Comparison of ENCODE assay signal across 14 mouse cellular contexts in the genomic region with DNA sequence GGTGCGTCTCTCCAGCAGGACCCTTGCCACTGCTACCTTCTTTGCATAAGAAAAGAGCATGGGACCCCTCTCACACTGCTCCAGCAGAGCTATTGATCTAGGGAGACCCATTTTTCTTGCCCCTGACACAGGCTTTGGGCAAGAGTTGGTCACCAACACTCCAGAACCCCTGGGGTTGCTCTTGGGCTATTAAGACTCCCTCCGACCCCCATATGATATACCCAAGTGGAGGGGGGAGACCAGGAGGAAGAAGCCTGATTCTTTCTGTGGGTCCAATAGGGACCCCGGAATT. TPM values are rescaled to one million over a fixed set of nuclear protein-coding genes. Genes with fewer than 3 reads are reported as not detected.
DNase-seq lines count a peak whose midpoint lies in the region; ATAC-seq lines count a peak whose summit lies in the region.
"Had no signal": no experiment of that assay in that cellular context is flagged by ENCODE, and none has a peak within 500 bp of the region (broad histone marks: within the 10 kb centered on the region; RNA-seq: fewer than 3 reads in every experiment).

No protein-coding gene starts in this region.

- intact Hi-C loops in heart, postnatal 25 days (cut with DNase I) = no loop called here

- peak overlapping the region; percentile 87 for H3K4me2 ChIP-seq in heart, embryonic 12.5 days
- peak overlapping the region; percentile 93; the same call in 1 of the 2 replicates for H3K4me2 ChIP-seq in kidney, embryonic 15.5 days
- peak overlapping the region; percentile 95; the same call in 1 of the 2 replicates for H3K4me2 ChIP-seq in neural tube, embryonic 12.5 days (replicated peaks)
- H3K4me2 ChIP-seq in limb, embryonic 13.5 days (replicated peaks) = 0 out of 2 replicates have a peak overlapping the region, but pooled peaks have one; percentile 4

- H3K36me3 ChIP-seq in heart, embryonic 12.5 days = peaks cover 6% of the 10 kb centered on the region; the same call in 1 of the 2 replicates
- H3K36me3 ChIP-seq in kidney, embryonic 15.5 days = peaks cover 10% of the 10 kb centered on the region; the same call in 1 of the 2 replicates
- H3K36me3 ChIP-seq in neural tube, embryonic 12.5 days = no peaks in the 10 kb centered on the region; the same call in 1 of the 2 replicates
- H3K36me3 ChIP-seq in limb, embryonic 13.5 days = peaks cover 4% of the 10 kb centered on the region; the same call in 1 of the 2 replicates
- H3K36me3 ChIP-seq: neural tube, embryonic 13.5 days; stomach, embryonic 15.5 days had no signal

- peaks cover 46% of the 10 kb centered on the region for H3K27me3 ChIP-seq in heart, embryonic 12.5 days (replicated peaks)
- peaks cover 37% of the 10 kb centered on the region for H3K27me3 ChIP-seq in kidney, embryonic 15.5 days
- H3K27me3 ChIP-seq in neural tube, embryonic 12.5 days (replicated peaks) = peaks cover 69% of the 10 kb centered on the region
- H3K27me3 ChIP-seq in limb, embryonic 13.5 days = peaks cover 72% of the 10 kb centered on the region

- no peaks in the 10 kb centered on the region for H3K9me3 ChIP-seq in heart, embryonic 12.5 days (replicated peaks)
- H3K9me3 ChIP-seq in kidney, embryonic 15.5 days (replicated peaks) = no peaks in the 10 kb centered on the region
- no peaks in the 10 kb centered on the region for H3K9me3 ChIP-seq in neural tube, embryonic 12.5 days
- H3K9me3 ChIP-seq in limb, embryonic 13.5 days = no peaks in the 10 kb centered on the region
- H3K9me3 ChIP-seq: G1E; neural tube, embryonic 13.5 days; stomach, embryonic 15.5 days had no signal

- 0 out of 2 replicates have a peak overlapping the region, but pooled peaks have one; percentile 8 for H3K9ac ChIP-seq in heart, embryonic 12.5 days
- H3K9ac ChIP-seq in kidney, embryonic 15.5 days = no peak overlapping the region
- H3K9ac ChIP-seq in neural tube, embryonic 12.5 days = no peak overlapping the region
- H3K9ac ChIP-seq in limb, embryonic 13.5 days = no peak overlapping the region
- H3K9ac ChIP-seq: neural tube, embryonic 13.5 days; stomach, embryonic 15.5 days had no signal

- 40% methylated on average over 3 of the region's 3 CpGs for WGBS in heart, embryonic 12.5 days
- WGBS in kidney, embryonic 15.5 days = 41% methylated on average over 3 of the region's 3 CpGs
- WGBS in neural tube, embryonic 12.5 days = 5% methylated on average over 3 of the region's 3 CpGs
- WGBS in limb, embryonic 13.5 days = 8% methylated on average over 3 of the region's 3 CpGs

- H3K4me1 ChIP-seq in heart, embryonic 12.5 days (replicated peaks) = peaks cover 58% of the 10 kb centered on the region
- H3K4me1 ChIP-seq in kidney, embryonic 15.5 days = peaks cover 65% of the 10 kb centered on the region
- peaks cover 53% of the 10 kb centered on the region for H3K4me1 ChIP-seq in neural tube, embryonic 12.5 days
- H3K4me1 ChIP-seq in limb, embryonic 13.5 days = peaks cover 52% of the 10 kb centered on the region

- peak overlapping the region; percentile 64; the same call in 1 of the 2 replicates for H3K4me3 ChIP-seq in heart, embryonic 12.5 days
- H3K4me3 ChIP-seq in kidney, embryonic 15.5 days (replicated peaks) = no peak overlapping the region
- H3K4me3 ChIP-seq in neural tube, embryonic 12.5 days = no peak overlapping the region
- 0 out of 2 replicates have a peak overlapping the region, but pooled peaks have one; percentile 5 for H3K4me3 ChIP-seq in limb, embryonic 13.5 days
- H3K4me3 ChIP-seq: neural tube, embryonic 13.5 days had no signal

- ATAC-seq in heart, embryonic 12.5 days (ENCODE audit: insufficient number of reproducible peaks, low FRiP score) = no peak
- no peak for ATAC-seq in kidney, embryonic 15.5 days (replicated peaks; ENCODE audit: low FRiP score)
- no peak for ATAC-seq in neural tube, embryonic 12.5 days (ENCODE audit: low FRiP score, low read depth)
- no peak for ATAC-seq in limb, embryonic 13.5 days (ENCODE audit: low FRiP score, low read depth)

- no peak overlapping the region for H3K27ac ChIP-seq in heart, embryonic 12.5 days (ENCODE audit: poor library complexity, severe bottlenecking)
- no peak overlapping the region for H3K27ac ChIP-seq in kidney, embryonic 15.5 days
- no peak overlapping the region for H3K27ac ChIP-seq in neural tube, embryonic 12.5 days
- H3K27ac ChIP-seq in limb, embryonic 13.5 days = no peak overlapping the region
- H3K27ac ChIP-seq: neural tube, embryonic 13.5 days; stomach, embryonic 15.5 days had no signal

- DNase-seq in heart, postnatal 25 days (ENCODE audit: low spot score) = no peak
- no peak for DNase-seq in kidney, postnatal 14 days
- no peak for DNase-seq in neural tube, embryonic 10.5 days (ENCODE audit: extremely low spot score, low spot score)
- DNase-seq in ovary, adult 18-20 months (ENCODE audit: low spot score) = no peak
- DNase-seq: cerebellum, postnatal 36 days; kidney, postnatal 4 days; thymus, postnatal 25 days had no signal

RNA-seq across cellular contexts. Expression of a gene that starts 3.6 kb away (rescaled TPM):
- polyA plus RNA-seq in heart, embryonic 12.5 days (2016; fragmentation: Nextera tagmentation; extraction: Ambion mirVana) = 14.0 TPM in 2 replicates
- total RNA-seq in heart, postnatal 25 days (2021) = 10 to 100 TPM in 1 of 2 experiments, 1 to 10 TPM in 1; 9.6 to 14.6 TPM
- 25.5 and 27.2 TPM in 2 replicates for polyA plus RNA-seq in kidney, embryonic 15.5 days (2015; fragmentation: Nextera tagmentation; extraction: Ambion mirVana)
- 6.2 and 7.5 TPM in 2 replicates for polyA plus RNA-seq in neural tube, embryonic 12.5 days (2016; fragmentation: Nextera tagmentation; extraction: Ambion mirVana)
- 8.5 and 10.2 TPM in 2 replicates for polyA plus RNA-seq in limb, embryonic 13.5 days (2015; fragmentation: Nextera tagmentation; extraction: Ambion mirVana)

RNA-seq across cellular contexts. Expression of a gene that starts 10.4 kb away (rescaled TPM):
- 98.8 and 101 TPM in 2 replicates for polyA plus RNA-seq in heart, embryonic 12.5 days (2016; fragmentation: Nextera tagmentation; extraction: Ambion mirVana)
- 10 to 100 TPM; 78.2 to 85.0 TPM for total RNA-seq in heart, postnatal 25 days (2021)
- polyA plus RNA-seq in kidney, embryonic 15.5 days (2015; fragmentation: Nextera tagmentation; extraction: Ambion mirVana) = 135 and 147 TPM in 2 replicates
- 101 and 103 TPM in 2 replicates for polyA plus RNA-seq in neural tube, embryonic 12.5 days (2016; fragmentation: Nextera tagmentation; extraction: Ambion mirVana)
- 104 and 109 TPM in 2 replicates for polyA plus RNA-seq in limb, embryonic 13.5 days (2015; fragmentation: Nextera tagmentation; extraction: Ambion mirVana)

RNA-seq across cellular contexts. Expression of a gene that starts 14.9 kb away (rescaled TPM):
- 0.81 and 1.5 TPM in 2 replicates for polyA plus RNA-seq in heart, embryonic 12.5 days (2016; fragmentation: Nextera tagmentation; extraction: Ambion mirVana)
- total RNA-seq in heart, postnatal 25 days (2021) = under 1 TPM; 0.10 to 0.28 TPM
- 1.6 and 3.1 TPM in 2 replicates for polyA plus RNA-seq in kidney, embryonic 15.5 days (2015; fragmentation: Nextera tagmentation; extraction: Ambion mirVana)
- polyA plus RNA-seq in neural tube, embryonic 12.5 days (2016; fragmentation: Nextera tagmentation; extraction: Ambion mirVana) = 1.1 and 1.3 TPM in 2 replicates
- polyA plus RNA-seq in limb, embryonic 13.5 days (2015; fragmentation: Nextera tagmentation; extraction: Ambion mirVana) = 1.7 and 1.9 TPM in 2 replicates

RNA-seq across cellular contexts. Expression of a gene that starts 15.0 kb away (rescaled TPM):
- polyA plus RNA-seq in heart, embryonic 12.5 days (2016; fragmentation: Nextera tagmentation; extraction: Ambion mirVana) = 165 and 171 TPM in 2 replicates
- total RNA-seq in heart, postnatal 25 days (2021) = 10 to 100 TPM; 89.0 to 96.9 TPM
- 185 and 195 TPM in 2 replicates for polyA plus RNA-seq in kidney, embryonic 15.5 days (2015; fragmentation: Nextera tagmentation; extraction: Ambion mirVana)
- 201 and 213 TPM in 2 replicates for polyA plus RNA-seq in neural tube, embryonic 12.5 days (2016; fragmentation: Nextera tagmentation; extraction: Ambion mirVana)
- polyA plus RNA-seq in limb, embryonic 13.5 days (2015; fragmentation: Nextera tagmentation; extraction: Ambion mirVana) = 172 and 175 TPM in 2 replicates

RNA-seq across cellular contexts. Expression of a gene that starts 18.1 kb away (rescaled TPM):
- 233 and 245 TPM in 2 replicates for polyA plus RNA-seq in heart, embryonic 12.5 days (2016; fragmentation: Nextera tagmentation; extraction: Ambion mirVana)
- total RNA-seq in heart, postnatal 25 days (2021) = 100 to 1,000 TPM in 1 of 2 experiments, 10 to 100 TPM in 1; 80.9 to 123 TPM
- polyA plus RNA-seq in kidney, embryonic 15.5 days (2015; fragmentation: Nextera tagmentation; extraction: Ambion mirVana) = 220 and 232 TPM in 2 replicates
- 73.4 and 79.4 TPM in 2 replicates for polyA plus RNA-seq in neural tube, embryonic 12.5 days (2016; fragmentation: Nextera tagmentation; extraction: Ambion mirVana)
- 72.9 and 74.7 TPM in 2 replicates for polyA plus RNA-seq in limb, embryonic 13.5 days (2015; fragmentation: Nextera tagmentation; extraction: Ambion mirVana)

Comparison
In these comparisons a context has a peak if more than half of its experiments do, and no peak if none do; other contexts are left out.
1. H3K4me2 ChIP-seq: peak in every context shown above with its lines; median percentile 95 in neural tube, embryonic 12.5 days; 93 in kidney, embryonic 15.5 days; 87 in heart, embryonic 12.5 days; 4 in limb, embryonic 13.5 days.
2. H3K4me3 ChIP-seq: peak in heart, embryonic 12.5 days (single experiment) and limb, embryonic 13.5 days (single experiment); none in kidney, embryonic 15.5 days (single experiment) and neural tube, embryonic 12.5 days (single experiment).